Mouse (Mus musculus): ENCODE results near the gene Zfp335. TPM values are rescaled to one million over a fixed set of nuclear protein-coding genes. Genes with fewer than 3 reads are reported as not detected.
"Not testable (repeated sequence)": the region's sequence is repeated elsewhere in the genome, so short reads cannot be mapped to it uniquely, and the experiment has no call there.

Zfp335 gene
- total RNA-seq, 2 experiments from 2014 or later: 8.5 to 11.0 TPM

- DNase-seq: no peak
Observed at GRCm38 (mm10) chr2:164868491-164868890, 43.1 kb downstream of the Zfp335 start.

DNA sequence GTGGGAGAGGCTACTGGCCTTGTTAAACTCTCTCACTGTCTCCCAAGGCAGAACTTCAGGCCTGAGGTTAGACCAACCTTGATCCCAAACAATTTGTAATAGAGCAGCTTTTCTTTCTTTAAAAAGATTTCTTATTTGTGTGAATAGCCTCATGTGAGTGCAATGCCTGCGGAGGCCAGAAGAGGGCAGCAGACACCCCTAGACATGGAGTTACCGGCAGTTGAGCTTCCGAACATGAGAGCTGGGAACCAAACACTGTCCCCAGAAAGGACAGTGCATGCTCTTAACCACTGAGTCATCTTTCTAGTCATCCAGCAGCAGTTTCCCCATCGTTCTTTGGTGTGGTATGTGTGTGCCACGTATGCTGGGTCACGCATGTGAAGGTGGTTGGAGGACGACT lies 44.0 kb downstream of the Zfp335 start:
- DNase-seq: no peak

GRCm38 (mm10) chr2:164866741-164867551 lies 44.6 kb downstream of the Zfp335 start:
- DNase-seq: no peak

- DNase-seq: no peak
Observed at GRCm38 (mm10) chr2:164864593-164864992, 47.0 kb downstream of the Zfp335 start.

DNA sequence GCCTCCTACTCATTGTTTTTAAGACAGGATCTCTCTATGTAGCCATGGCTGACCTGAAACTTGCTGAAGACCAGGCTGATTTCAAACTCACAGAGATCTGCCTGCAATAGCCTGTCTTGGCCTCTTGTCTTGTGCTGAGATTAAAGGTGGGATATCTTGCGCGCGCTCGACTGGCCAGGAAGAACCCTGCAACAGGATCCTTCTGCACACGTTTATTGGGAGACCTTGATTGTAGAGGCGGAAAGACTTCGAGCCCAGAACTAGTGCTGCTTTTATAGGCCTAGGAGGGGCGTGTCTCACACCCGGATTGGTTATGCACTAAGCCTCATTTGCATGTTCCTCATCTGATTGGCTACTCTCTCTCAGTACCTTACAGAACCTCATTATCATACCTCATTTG lies 48.1 kb downstream of the Zfp335 start:
- DNase-seq: not testable (repeated sequence)

- peak; percentile 62 for DNase-seq
Observed at GRCm38 (mm10) chr2:164862179-164862861, 49.2 kb downstream of the Zfp335 start.

DNA sequence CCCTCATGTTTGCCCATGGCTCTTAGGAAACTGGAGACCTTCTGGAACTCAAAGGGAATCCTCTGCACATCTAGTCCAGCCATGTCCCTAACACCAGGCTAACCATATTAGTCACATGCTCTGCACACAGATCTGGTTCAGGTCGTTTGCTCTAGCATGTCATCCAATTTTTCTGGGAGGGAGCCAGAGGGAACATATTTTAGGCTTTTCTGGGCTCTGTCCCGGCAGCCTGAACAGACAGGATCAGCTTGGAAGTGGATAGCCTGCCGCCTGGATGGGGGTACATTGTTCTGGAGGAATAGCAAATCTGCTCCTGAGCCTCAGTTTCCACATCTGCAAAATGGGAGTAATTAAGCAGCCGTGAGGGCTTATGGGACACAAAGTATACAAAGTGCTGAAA lies 50.5 kb downstream of the Zfp335 start:
- DNase-seq: no peak

GRCm38 (mm10) chr2:164859640-164860432 lies 51.7 kb downstream of the Zfp335 start:
- no peak for DNase-seq

DNA sequence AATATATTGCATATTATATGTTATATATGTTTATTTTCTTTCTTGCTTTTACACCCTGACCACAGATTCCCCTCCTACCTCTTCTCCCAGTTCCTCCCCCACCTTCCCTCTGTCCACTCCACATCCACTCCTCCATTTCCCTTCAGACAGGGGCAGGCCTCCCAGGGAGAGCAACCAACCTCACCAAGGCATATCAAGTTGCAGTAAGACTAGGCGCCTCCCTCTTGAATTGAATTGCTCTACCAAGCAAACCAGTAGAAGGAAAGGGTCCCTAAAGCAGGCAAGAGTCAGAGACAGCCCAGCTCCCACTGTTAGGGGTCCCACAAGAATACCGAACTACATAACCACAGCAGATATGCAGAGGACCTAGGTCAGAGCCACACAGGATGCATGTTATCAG lies 52.4 kb downstream of the Zfp335 start:
- DNase-seq: no peak

DNA sequence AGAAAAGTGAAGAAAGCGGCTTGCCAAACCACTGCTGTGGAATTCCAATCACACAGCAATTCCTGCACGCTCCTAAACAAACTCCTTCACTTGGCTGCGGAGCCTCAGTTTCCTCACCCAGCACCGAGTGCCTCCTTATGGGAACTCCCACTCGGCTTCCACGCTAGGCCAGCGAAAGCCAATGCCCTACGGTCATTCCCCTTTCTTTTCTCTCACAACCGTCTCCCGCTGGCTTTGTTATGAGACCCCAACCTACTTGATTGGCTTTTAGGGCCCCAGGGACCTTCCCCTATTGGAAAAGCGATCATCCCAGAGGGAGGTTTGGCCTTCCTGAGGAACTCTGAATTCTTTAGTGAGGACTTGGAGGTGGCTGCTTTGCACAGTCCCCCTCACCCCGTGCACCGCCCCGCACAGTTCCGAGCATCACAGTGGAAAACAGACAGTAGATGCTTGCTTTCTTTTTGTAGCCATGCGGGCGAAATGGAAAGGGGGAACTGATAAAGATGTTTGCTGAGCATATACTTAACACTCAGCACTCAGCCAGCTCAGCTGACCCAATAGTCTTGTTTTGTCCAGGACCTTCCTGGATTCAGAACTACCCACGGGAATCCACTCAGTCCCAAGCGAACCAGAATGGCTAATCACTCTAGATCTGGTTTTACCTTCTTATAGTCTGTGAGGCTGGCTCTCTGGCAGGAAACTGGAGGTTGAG lies 53.6 kb downstream of the Zfp335 start:
- DNase-seq: no peak

GRCm38 (mm10) chr2:164857101-164857821 lies 54.3 kb downstream of the Zfp335 start, which contains the start of gene Pltp:
Gene Pltp, minus strand, starts transcription at chr2:164857711.
- peak; percentile 44 for DNase-seq

DNA sequence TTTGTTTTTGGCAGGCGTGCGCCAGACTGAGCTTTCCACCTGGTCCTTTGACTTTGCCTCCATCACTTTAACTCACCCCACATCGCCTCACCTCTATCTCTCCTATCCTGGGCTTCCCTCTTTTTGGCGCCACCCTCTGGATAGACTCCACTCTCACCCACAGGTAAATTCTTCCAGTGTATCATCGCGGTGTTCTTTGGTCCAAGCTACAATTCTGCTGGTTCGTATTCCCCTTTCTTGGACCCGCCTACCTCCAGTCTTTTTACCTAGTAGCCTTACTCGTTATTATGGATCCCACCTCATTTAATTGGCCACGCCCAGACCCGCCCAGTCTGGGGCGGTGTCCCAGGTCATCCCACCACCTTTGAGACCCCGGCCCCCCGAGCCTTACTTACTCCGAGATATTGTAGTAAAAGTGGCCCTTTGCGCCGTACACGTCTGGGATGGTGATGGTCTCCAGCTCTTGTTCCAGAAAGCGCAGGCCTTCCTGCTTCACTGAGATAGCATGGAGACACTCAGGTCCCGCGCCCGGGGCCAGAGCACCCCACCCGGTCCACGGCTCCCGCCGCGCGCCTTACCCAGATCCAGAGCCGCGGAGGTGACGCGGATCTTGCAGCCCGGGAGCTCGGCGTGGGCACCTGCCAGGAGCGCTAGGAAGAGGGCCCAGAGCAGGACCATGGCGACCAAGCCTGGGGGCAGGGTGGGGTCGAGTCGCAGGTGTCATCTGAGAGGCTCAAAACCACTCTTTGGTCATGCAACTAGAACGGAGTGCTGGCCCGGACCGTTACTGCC lies 55.1 kb downstream of the Zfp335 start:
- peak; percentile 23 for DNase-seq

DNA sequence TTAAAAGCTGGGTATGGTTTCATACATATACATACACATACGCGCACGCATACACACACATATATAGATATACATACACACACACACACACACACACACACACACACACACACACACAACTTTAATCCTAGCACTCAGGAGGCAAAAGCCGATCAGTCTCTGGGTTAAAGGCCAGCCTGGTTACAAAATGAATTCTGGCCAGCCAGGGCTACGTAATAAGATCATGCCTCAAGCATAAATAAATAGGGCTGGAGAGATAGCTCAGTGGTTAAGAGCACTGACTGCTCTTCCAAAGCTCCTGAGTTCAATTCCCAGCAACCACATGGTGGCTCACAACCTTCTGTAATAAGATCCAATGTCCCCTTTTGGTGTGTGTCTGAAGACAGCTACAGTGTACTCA lies 56.0 kb downstream of the Zfp335 start:
- DNase-seq: not testable (repeated sequence)

GRCm38 (mm10) chr2:164850061-164850460 lies 61.5 kb downstream of the Zfp335 start:
- no peak for DNase-seq

DNA sequence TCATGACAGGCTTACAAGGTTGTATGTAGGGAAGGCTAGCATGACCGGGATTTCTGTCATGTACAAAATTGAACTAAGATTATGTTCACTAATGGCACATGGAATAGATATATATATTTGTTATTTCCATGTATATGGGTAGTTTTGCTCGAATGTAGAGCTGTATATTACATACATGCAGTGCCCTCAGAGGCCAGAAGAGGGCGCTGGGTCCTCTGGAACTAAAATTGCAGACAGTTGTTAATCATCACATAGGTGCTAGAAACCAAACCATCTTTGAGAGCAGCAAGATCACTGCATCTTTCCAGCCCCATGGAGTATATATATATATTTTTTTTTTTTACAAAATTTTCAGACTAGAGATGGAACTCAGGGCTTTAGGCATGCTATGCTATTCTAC lies 65.8 kb downstream of the Zfp335 start:
- DNase-seq: no peak

Other genes with a start within 250 kb of the Zfp335 start
- gene Wfdc11, start 237.7 kb downstream of the Zfp335 start, total RNA-seq (2021): not detected
- not detected for gene Wfdc13, start 226.7 kb downstream of the Zfp335 start, total RNA-seq (2021)
- not detected for gene Spint4, start 213.3 kb downstream of the Zfp335 start, total RNA-seq (2021)
- gene Spint5, start 196.5 kb downstream of the Zfp335 start, total RNA-seq (2021): not detected
- gene Wfdc3, start 165.8 kb downstream of the Zfp335 start, total RNA-seq (2021): not detected
- gene Dnttip1, start 165.8 kb downstream of the Zfp335 start, total RNA-seq (2021): 10 to 100 TPM; 27.4 to 31.9 TPM
- gene Ube2c, start 141.9 kb downstream of the Zfp335 start, total RNA-seq (2021): 10 to 100 TPM; 14.2 to 16.9 TPM
- gene Tnnc2, start 131.8 kb downstream of the Zfp335 start, total RNA-seq (2021): over 10,000 TPM; 13,775 to 14,965 TPM
- gene Snx21, start 125.9 kb downstream of the Zfp335 start, total RNA-seq (2021): 10 to 100 TPM; 18.1 to 20.5 TPM
- 10 to 100 TPM in 1 of 2 experiments, 1 to 10 TPM in 1; 9.7 to 10.4 TPM for gene Acot8, start 106.9 kb downstream of the Zfp335 start, total RNA-seq (2021)
- 1 to 10 TPM; 1.2 to 1.4 TPM for gene Zswim3, start 106.7 kb downstream of the Zfp335 start, total RNA-seq (2021)
- 1 to 10 TPM; 3.5 to 4.5 TPM for gene Zswim1, start 89.1 kb downstream of the Zfp335 start, total RNA-seq (2021)
- gene Spata25, start 83.2 kb downstream of the Zfp335 start, total RNA-seq (2021): under 1 TPM; 0.68 TPM
- gene Ctsa, start 78.9 kb downstream of the Zfp335 start, total RNA-seq (2021): 10 to 100 TPM; 53.3 to 75.2 TPM
- 10 to 100 TPM; 39.2 to 45.2 TPM for gene Neurl2, start 78.3 kb downstream of the Zfp335 start, total RNA-seq (2021)
- 10 to 100 TPM; 15.2 to 18.5 TPM for gene Pltp, start 54.0 kb downstream of the Zfp335 start, total RNA-seq (2021)
- 10 to 100 TPM; 31.2 to 34.3 TPM for gene Pcif1, start 32.5 kb downstream of the Zfp335 start, total RNA-seq (2021)
- gene Mmp9, start 29.0 kb upstream of the Zfp335 start, total RNA-seq (2021): 10 to 100 TPM in 1 of 2 experiments, 1 to 10 TPM in 1; 1.2 to 96.6 TPM
- gene Slc12a5, start 49.0 kb upstream of the Zfp335 start, total RNA-seq (2021): 1 to 10 TPM; 1.4 to 1.5 TPM
- gene Ncoa5, start 123.1 kb upstream of the Zfp335 start, total RNA-seq (2021): 10 to 100 TPM; 13.4 to 20.4 TPM
- gene Cd40, start 143.9 kb upstream of the Zfp335 start, total RNA-seq (2021): under 1 TPM; 0.95 to 0.96 TPM
- not detected for gene 1700025C18Rik, start 179.0 kb upstream of the Zfp335 start, total RNA-seq (2021)

Measured in gastrocnemius, postnatal 10 days (tissue).